Comparison of ENCODE assay signal across 8 mouse cellular contexts in the genomic region with DNA sequence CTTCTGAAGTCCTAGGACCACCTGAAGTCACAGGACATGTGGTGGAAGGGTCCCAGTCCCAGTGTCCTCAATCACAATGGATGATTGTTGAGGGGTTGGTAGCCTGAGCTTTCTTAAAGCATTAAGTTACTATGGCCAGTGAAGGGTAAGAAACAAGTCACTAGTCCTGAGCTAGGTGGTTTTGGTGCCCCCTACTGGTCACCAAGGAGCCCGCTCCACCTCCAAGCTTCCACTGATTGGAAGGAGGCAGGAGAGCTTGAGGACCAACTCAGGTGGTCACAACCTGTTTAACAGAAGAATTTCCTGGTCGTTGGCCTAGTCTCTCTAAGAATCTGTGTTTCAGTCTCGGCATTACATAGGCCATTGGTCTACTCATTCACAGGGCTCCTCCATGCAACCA. TPM values are rescaled to one million over a fixed set of nuclear protein-coding genes. Genes with fewer than 3 reads are reported as not detected.
DNase-seq lines count a peak whose midpoint lies in the region; ATAC-seq and TF ChIP-seq lines count a peak whose summit lies in the region.

No protein-coding gene starts in this region.

- no peak overlapping the region for H3K27ac ChIP-seq in midbrain, embryonic 10.5 days (replicated peaks)
- H3K27ac ChIP-seq in midbrain, embryonic 13.5 days, result no peak overlapping the region
- H3K27ac ChIP-seq in testis, adult 2 months (ENCODE audit: control insufficient read depth, insufficient read depth, low read depth, low read length), result no peak overlapping the region

- peaks cover 62% of the 10 kb centered on the region for H3K27me3 ChIP-seq in midbrain, embryonic 10.5 days (ENCODE audit: low read depth, poor library complexity, severe bottlenecking)
- peaks cover 39% of the 10 kb centered on the region for H3K27me3 ChIP-seq in midbrain, embryonic 13.5 days
- H3K27me3 ChIP-seq in testis, adult 2 months (ENCODE audit: control insufficient read depth, insufficient read depth, low read length), result no peaks in the 10 kb centered on the region

- H3K4me3 ChIP-seq in midbrain, embryonic 10.5 days, result no peak overlapping the region
- no peak overlapping the region for H3K4me3 ChIP-seq in midbrain, embryonic 13.5 days (replicated peaks)
- H3K4me3 ChIP-seq in testis, adult 2 months (ENCODE audit: control insufficient read depth, low read depth, low read length), result no peak overlapping the region

- no peak overlapping the region for H3K9ac ChIP-seq in midbrain, embryonic 13.5 days (replicated peaks)

- H3K4me2 ChIP-seq in midbrain, embryonic 13.5 days (replicated peaks), result no peak overlapping the region

- H3K4me1 ChIP-seq in midbrain, embryonic 10.5 days, result peaks cover 38% of the 10 kb centered on the region
- peaks cover 30% of the 10 kb centered on the region for H3K4me1 ChIP-seq in midbrain, embryonic 13.5 days (replicated peaks)
- peaks cover 13% of the 10 kb centered on the region for H3K4me1 ChIP-seq in testis, adult 2 months (ENCODE audit: control insufficient read depth, insufficient read depth, low read length)

- H3K9me3 ChIP-seq in midbrain, embryonic 10.5 days (replicated peaks), result no peaks in the 10 kb centered on the region
- no peaks in the 10 kb centered on the region for H3K9me3 ChIP-seq in midbrain, embryonic 13.5 days

- no peak for ATAC-seq in cerebellum, adult (ENCODE audit: insufficient number of reproducible peaks, low FRiP score, low TSS enrichment)
- ATAC-seq in midbrain, embryonic 13.5 days, result no peak

- no peak for TF ChIP-seq POLR2A in testis, adult 2 months (IDR thresholded peaks at IDR 0.05; ENCODE audit: control insufficient read depth, low read depth, low read length)

- 19% methylated on average over 3 of the region's 3 CpGs for WGBS in midbrain, embryonic 10.5 days
- WGBS in midbrain, embryonic 13.5 days, result 17% methylated on average over 3 of the region's 3 CpGs

- peak; percentile 33 for DNase-seq in cerebellum, adult 11 months
- peak; percentile 62 for DNase-seq in midbrain, embryonic 10.5 days (ENCODE audit: low spot score)
- DNase-seq in cerebellum, adult 9-10 months, result peak; percentile 51
- DNase-seq in induced T-regulatory cell, adult 2 months (ENCODE audit: low read depth), result peak; percentile 41
- DNase-seq in mesoderm, embryonic 11.5 days (ENCODE audit: low read depth, low spot score), result peak; percentile 82

- peak; percentile 72; the same call in 1 of the 2 replicates for TF ChIP-seq CTCF in testis, adult 2 months (IDR thresholded peaks at IDR 0.05; ENCODE audit: control insufficient read depth, insufficient read depth, insufficient replicate concordance, low read depth, low read length)

- H3K36me3 ChIP-seq in midbrain, embryonic 10.5 days, result no peaks in the 10 kb centered on the region
- H3K36me3 ChIP-seq in midbrain, embryonic 13.5 days, result no peaks in the 10 kb centered on the region
- H3K36me3 ChIP-seq in testis, adult 2 months (ENCODE audit: control insufficient read depth, insufficient read depth, low read length), result no peaks in the 10 kb centered on the region

RNA-seq across cellular contexts. Expression of a gene that starts 2.2 kb away (rescaled TPM):
- 2.1 and 4.2 TPM in 2 replicates for polyA plus RNA-seq in midbrain, embryonic 10.5 days (2016; fragmentation: Nextera tagmentation; extraction: Ambion mirVana)
- 14.8 and 18.9 TPM in 2 replicates for polyA plus RNA-seq in midbrain, embryonic 13.5 days (2015; fragmentation: Nextera tagmentation; extraction: Ambion mirVana)
- polyA plus RNA-seq in testis, adult 2 months (2012; rRNA removed), result 3.7 and 4.6 TPM in 2 replicates
